9 mouse cellular contexts compared by ENCODE assay signal in the genomic region with DNA sequence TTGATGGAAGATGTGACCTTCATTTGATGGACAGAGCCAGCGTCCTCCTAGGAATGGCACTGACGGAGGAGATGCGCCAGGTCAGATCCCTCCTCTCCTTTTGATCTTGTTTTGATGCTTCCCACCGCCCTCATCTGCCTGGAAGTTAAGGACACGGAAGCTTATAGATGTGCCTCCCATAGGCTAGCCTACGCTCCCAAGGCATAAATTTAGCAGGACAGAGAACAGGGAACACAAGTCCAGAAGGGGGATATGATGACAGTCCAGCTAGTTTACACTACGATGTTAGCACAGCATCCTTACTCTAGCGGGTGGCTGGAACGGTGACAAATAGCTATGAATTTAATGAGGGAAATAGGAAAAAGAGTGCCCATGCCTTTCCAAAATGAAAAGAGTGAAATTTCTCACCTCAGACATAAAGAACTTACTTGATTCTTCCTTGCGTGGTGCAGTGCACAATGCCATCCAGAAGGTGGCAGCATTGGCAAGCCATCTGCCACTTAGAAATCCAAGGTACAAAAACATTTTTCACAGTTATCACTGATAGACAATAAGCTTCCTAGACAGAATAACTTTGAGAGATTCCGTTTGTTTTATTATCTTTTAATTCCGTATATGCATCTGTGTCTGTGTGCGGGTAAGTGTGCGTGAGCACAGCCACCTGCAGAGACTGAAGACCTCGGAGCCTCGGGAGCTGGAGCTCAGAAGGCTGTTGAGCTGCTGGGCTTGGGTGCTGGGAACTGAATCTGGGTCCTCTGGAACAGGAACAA. TPM values are rescaled to one million over a fixed set of nuclear protein-coding genes. Genes with fewer than 3 reads are reported as not detected.
DNase-seq lines count a peak whose midpoint lies in the region; ATAC-seq and TF ChIP-seq lines count a peak whose summit lies in the region.
"Had no signal": no experiment of that assay in that cellular context is flagged by ENCODE, and none has a peak within 500 bp of the region (broad histone marks: within the 10 kb centered on the region; RNA-seq: fewer than 3 reads in every experiment).

No protein-coding gene starts in this region.

- no peak overlapping the region for H3K4me3 ChIP-seq in liver, embryonic 14.5 days (ENCODE audit: insufficient read depth in 1 of 2, low read depth in 2 of 2, low read length in 2 of 2)
- H3K4me3 ChIP-seq: hindbrain, embryonic 15.5 days had no signal

- WGBS in liver, embryonic 14.5 days (ENCODE audit: insufficient replicate concordance): 42% methylated on average over 16 of the region's 16 CpGs

- no peaks in the 10 kb centered on the region for H3K9me3 ChIP-seq in liver, embryonic 14.5 days (ENCODE audit: control insufficient read depth, low read length)
- H3K9me3 ChIP-seq: hindbrain, embryonic 15.5 days had no signal

- TF ChIP-seq EP300 in liver, embryonic 14.5 days (IDR thresholded peaks at IDR 0.05; ENCODE audit: low read depth): no peak

- DNase-seq in 3T3-L1 (ENCODE audit: low read depth, low spot score): peak; percentile 81
- DNase-seq in brain, embryonic 14.5 days (ENCODE audit: low read depth): peak; percentile 88
- DNase-seq in fibroblast of lung, adult 2 months (ENCODE audit: low read depth): peak; percentile 32
- peak; percentile 20 to 36 (median 20) for DNase-seq in liver, embryonic 14.5 days (ENCODE audit: low read depth in 3 of 3, low spot score in 3 of 3)
- peak; percentile 75 for DNase-seq in retina, postnatal 1 day
- peak; percentile 52 for DNase-seq in yolk sac, embryonic 10.5 days (ENCODE audit: low spot score)

- H3K27me3 ChIP-seq in liver, embryonic 14.5 days (ENCODE audit: control insufficient read depth, insufficient read depth, low read length): no peaks in the 10 kb centered on the region
- H3K27me3 ChIP-seq: hindbrain, embryonic 15.5 days had no signal

- no peaks in the 10 kb centered on the region for H3K36me3 ChIP-seq in liver, embryonic 14.5 days (replicated peaks; ENCODE audit: control insufficient read depth, insufficient read depth, low read depth)
- H3K36me3 ChIP-seq: hindbrain, embryonic 15.5 days had no signal

- peak; percentile 87; the same call in 1 of the 2 replicates for TF ChIP-seq CTCF in brain, embryonic 14.5 days (IDR thresholded peaks at IDR 0.05; ENCODE audit: borderline replicate concordance, extremely low read depth, insufficient read depth, insufficient read length)
- peak; percentile 85 for TF ChIP-seq CTCF in liver, embryonic 14.5 days (IDR thresholded peaks at IDR 0.05; ENCODE audit: low read depth)

- peaks cover 0 to 7% of the 10 kb centered on the region in 2 experiments; a peak in 2 of 4 replicates for H3K4me1 ChIP-seq in liver, embryonic 14.5 days (replicated peaks; ENCODE audit: control insufficient read depth in 2 of 2, insufficient read depth in 2 of 2, low read length in 1 of 2)
- H3K4me1 ChIP-seq: hindbrain, embryonic 15.5 days had no signal

- peak; percentile 84 for ATAC-seq in CD4-positive, CD25-positive, alpha-beta regulatory T cell, adult 4 months
- peak; percentile 77 for ATAC-seq in inflammation-experienced regulatory T-cells, adult 6 months
- no peak for ATAC-seq in liver, embryonic 14.5 days (ENCODE audit: insufficient read depth)

- no peak for TF ChIP-seq POLR2A in brain, embryonic 14.5 days (IDR thresholded peaks at IDR 0.05; ENCODE audit: borderline replicate concordance, extremely low read depth, insufficient read depth, insufficient read length, poor library complexity, severe bottlenecking)

- no peak overlapping the region for H3K9ac ChIP-seq in liver, embryonic 14.5 days (replicated peaks)
- H3K9ac ChIP-seq: hindbrain, embryonic 15.5 days had no signal

- H3K4me2 ChIP-seq in liver, embryonic 14.5 days (ENCODE audit: low read depth): no peak overlapping the region
- H3K4me2 ChIP-seq: hindbrain, embryonic 15.5 days had no signal

- no peak overlapping the region for H3K27ac ChIP-seq in liver, embryonic 14.5 days
- H3K27ac ChIP-seq: hindbrain, embryonic 15.5 days had no signal

RNA-seq across cellular contexts. Expression of a gene that starts 6.9 kb away (rescaled TPM):
- polyA plus RNA-seq in CD4-positive, CD25-positive, alpha-beta regulatory T cell, adult 4 months (2017; shearing (Covaris generic)): 1 to 10 TPM; 1.1 to 1.7 TPM
- polyA plus RNA-seq in brain, embryonic 14.5 days (2012; rRNA removed): not detected in 2 replicates
- polyA plus RNA-seq in inflammation-experienced regulatory T-cells, adult 6 months (2017; shearing (Covaris generic)): under 1 TPM in 2 of 3 experiments, not detected in 1; 0.42 to 0.91 TPM
- polyA plus RNA-seq in liver, embryonic 14.5 days (2012; rRNA removed): 0.08 and 0.09 TPM in 2 replicates
- polyA plus RNA-seq in liver, embryonic 14.5 days (2014; fragmentation: Nextera tagmentation; extraction: Ambion mirVana): 0.19 and 0.34 TPM in 2 replicates
- polyA plus RNA-seq: hindbrain, embryonic 15.5 days had no signal

Comparison
In these comparisons a context has a peak if more than half of its experiments do, and no peak if none do; other contexts are left out.
1. DNase-seq: peak in every context shown above with its lines; median percentile 88 in brain, embryonic 14.5 days; 81 in 3T3-L1; 75 in retina, postnatal 1 day; 52 in yolk sac, embryonic 10.5 days; 32 in fibroblast of lung, adult 2 months; 20 in liver, embryonic 14.5 days.